Mouse (Mus musculus): ENCODE data around the gene Ndufaf3. TPM values are rescaled to one million over a fixed set of nuclear protein-coding genes. Genes with fewer than 3 reads are reported as not detected.

Gene Ndufaf3
- polyA plus RNA-seq, 2 experiments = 23.1 to 42.7 TPM

- Histone ChIP-seq H3K27me3 (ENCODE audit: control insufficient read depth, insufficient read depth, low read length) (no peaks in the 10 kb centered on the region), H3K27ac (replicated peaks; ENCODE audit: low read depth, low read length) (no peak overlapping the region), H3K9me3 (ENCODE audit: control insufficient read depth, low read length) (no peaks in the 10 kb centered on the region), H3K36me3 (ENCODE audit: control insufficient read depth, insufficient read depth, low read length) (peaks cover 49% of the 10 kb centered on the region), H3K4me3 (replicated peaks; ENCODE audit: low read length) (peak overlapping the region; percentile 84), H3K9ac (ENCODE audit: low read depth, low read length, severe bottlenecking) (no peak overlapping the region), H3K4me2 (replicated peaks; ENCODE audit: low read depth, low read length, severe bottlenecking) (peak overlapping the region; percentile 77), H3K4me1 (ENCODE audit: control insufficient read depth, insufficient read depth, low read length) (peaks cover 21% of the 10 kb centered on the region)
- DNase-seq (ENCODE audit: low spot score) (no peak), ATAC-seq (ENCODE audit: low FRiP score, low read depth) (no peak)
- no peak for TF ChIP-seq POLR2A (IDR thresholded peaks at IDR 0.05; ENCODE audit: borderline replicate concordance, extremely low read depth, insufficient read depth, insufficient read length)
- 54% methylated on average over 6 of the region's 6 CpGs for WGBS
Measured at GRCm38 (mm10) chr9:108577025-108577424, 9.8 kb upstream of the Ndufaf3 start.

- Histone ChIP-seq H3K36me3 (ENCODE audit: control insufficient read depth, insufficient read depth, low read length) (peaks cover 54% of the 10 kb centered on the region), H3K9me3 (ENCODE audit: control insufficient read depth, low read length) (no peaks in the 10 kb centered on the region), H3K9ac (ENCODE audit: low read depth, low read length, severe bottlenecking) (no peak overlapping the region), H3K4me2 (replicated peaks; ENCODE audit: low read depth, low read length, severe bottlenecking) (no peak overlapping the region), H3K4me1 (ENCODE audit: control insufficient read depth, insufficient read depth, low read length) (peaks cover 21% of the 10 kb centered on the region), H3K27me3 (ENCODE audit: control insufficient read depth, insufficient read depth, low read length) (no peaks in the 10 kb centered on the region), H3K27ac (replicated peaks; ENCODE audit: low read depth, low read length) (no peak overlapping the region), H3K4me3 (replicated peaks; ENCODE audit: low read length) (no peak overlapping the region)
- no peak for DNase-seq (ENCODE audit: low spot score)
- no peak for ATAC-seq (ENCODE audit: low FRiP score, low read depth)
- 85% methylated on average over 36 of the region's 37 CpGs for WGBS
- no peak for TF ChIP-seq POLR2A (IDR thresholded peaks at IDR 0.05; ENCODE audit: borderline replicate concordance, extremely low read depth, insufficient read depth, insufficient read length)
Measured at GRCm38 (mm10) chr9:108575321-108576297, 8.4 kb upstream of the Ndufaf3 start.

GRCm38 (mm10) chr9:108574921-108575320 is 7.7 kb upstream of the Ndufaf3 start:
- no peak for DNase-seq (ENCODE audit: low spot score)
- H3K36me3 ChIP-seq (ENCODE audit: control insufficient read depth, insufficient read depth, low read length) = peaks cover 54% of the 10 kb centered on the region

GRCm38 (mm10) chr9:108573774-108574690 is 6.8 kb upstream of the Ndufaf3 start:
- no peak overlapping the region for H3K4me3 ChIP-seq (replicated peaks; ENCODE audit: low read length)
- peaks cover 20% of the 10 kb centered on the region for H3K4me1 ChIP-seq (ENCODE audit: control insufficient read depth, insufficient read depth, low read length)
- no peaks in the 10 kb centered on the region for H3K9me3 ChIP-seq (ENCODE audit: control insufficient read depth, low read length)
- H3K9ac ChIP-seq (ENCODE audit: low read depth, low read length, severe bottlenecking) = no peak overlapping the region
- ATAC-seq (ENCODE audit: low FRiP score, low read depth) (no peak), DNase-seq (ENCODE audit: low spot score) (peak; percentile 50)
- H3K27me3 ChIP-seq (ENCODE audit: control insufficient read depth, insufficient read depth, low read length) = no peaks in the 10 kb centered on the region
- TF ChIP-seq POLR2A (IDR thresholded peaks at IDR 0.05; ENCODE audit: borderline replicate concordance, extremely low read depth, insufficient read depth, insufficient read length) = no peak
- no peak overlapping the region for H3K4me2 ChIP-seq (replicated peaks; ENCODE audit: low read depth, low read length, severe bottlenecking)
- peaks cover 54% of the 10 kb centered on the region for H3K36me3 ChIP-seq (ENCODE audit: control insufficient read depth, insufficient read depth, low read length)
- 57% methylated on average over 25 of the region's 26 CpGs for WGBS
- H3K27ac ChIP-seq (replicated peaks; ENCODE audit: low read depth, low read length) = no peak overlapping the region

More at GRCm38 (mm10) chr9:108574921-108575320, 7.7 kb upstream of the Ndufaf3 start:
- no peak overlapping the region for H3K4me3 ChIP-seq (replicated peaks; ENCODE audit: low read length)
- no peak for ATAC-seq (ENCODE audit: low FRiP score, low read depth)
- no peaks in the 10 kb centered on the region for H3K9me3 ChIP-seq (ENCODE audit: control insufficient read depth, low read length)
- TF ChIP-seq POLR2A (IDR thresholded peaks at IDR 0.05; ENCODE audit: borderline replicate concordance, extremely low read depth, insufficient read depth, insufficient read length) = no peak
- H3K4me2 ChIP-seq (replicated peaks; ENCODE audit: low read depth, low read length, severe bottlenecking) = no peak overlapping the region
- H3K27me3 ChIP-seq (ENCODE audit: control insufficient read depth, insufficient read depth, low read length) = no peaks in the 10 kb centered on the region
- WGBS = 90% methylated on average over 12 of the region's 12 CpGs
- H3K4me1 ChIP-seq (ENCODE audit: control insufficient read depth, insufficient read depth, low read length) = peaks cover 28% of the 10 kb centered on the region
- H3K9ac ChIP-seq (ENCODE audit: low read depth, low read length, severe bottlenecking) = no peak overlapping the region
- H3K27ac ChIP-seq (replicated peaks; ENCODE audit: low read depth, low read length) = no peak overlapping the region

GRCm38 (mm10) chr9:108572321-108572720 is 5.1 kb upstream of the Ndufaf3 start:
- no peak overlapping the region for H3K4me3 ChIP-seq (replicated peaks; ENCODE audit: low read length)
- no peaks in the 10 kb centered on the region for H3K27me3 ChIP-seq (ENCODE audit: control insufficient read depth, insufficient read depth, low read length)
- no peak overlapping the region for H3K4me2 ChIP-seq (replicated peaks; ENCODE audit: low read depth, low read length, severe bottlenecking)
- WGBS = 85% methylated on average over 10 of the region's 10 CpGs
- ATAC-seq (ENCODE audit: low FRiP score, low read depth) (no peak), DNase-seq (ENCODE audit: low spot score) (no peak)
- no peaks in the 10 kb centered on the region for H3K9me3 ChIP-seq (ENCODE audit: control insufficient read depth, low read length)
- H3K4me1 ChIP-seq (ENCODE audit: control insufficient read depth, insufficient read depth, low read length) = peaks cover 20% of the 10 kb centered on the region
- no peak for TF ChIP-seq POLR2A (IDR thresholded peaks at IDR 0.05; ENCODE audit: borderline replicate concordance, extremely low read depth, insufficient read depth, insufficient read length)
- peaks cover 54% of the 10 kb centered on the region for H3K36me3 ChIP-seq (ENCODE audit: control insufficient read depth, insufficient read depth, low read length)
- H3K9ac ChIP-seq (ENCODE audit: low read depth, low read length, severe bottlenecking) = no peak overlapping the region
- no peak overlapping the region for H3K27ac ChIP-seq (replicated peaks; ENCODE audit: low read depth, low read length)

Measured in limb, embryonic 14.5 days (tissue).